Mouse (Mus musculus): ENCODE measurements at regions not wholly inside any gene's neighbourhood (a gene's known extent, or its start where the extent isn't known, plus 50 kb on each side); places are given as distances from the start of the nearest gene placed in this dataset.

DNA sequence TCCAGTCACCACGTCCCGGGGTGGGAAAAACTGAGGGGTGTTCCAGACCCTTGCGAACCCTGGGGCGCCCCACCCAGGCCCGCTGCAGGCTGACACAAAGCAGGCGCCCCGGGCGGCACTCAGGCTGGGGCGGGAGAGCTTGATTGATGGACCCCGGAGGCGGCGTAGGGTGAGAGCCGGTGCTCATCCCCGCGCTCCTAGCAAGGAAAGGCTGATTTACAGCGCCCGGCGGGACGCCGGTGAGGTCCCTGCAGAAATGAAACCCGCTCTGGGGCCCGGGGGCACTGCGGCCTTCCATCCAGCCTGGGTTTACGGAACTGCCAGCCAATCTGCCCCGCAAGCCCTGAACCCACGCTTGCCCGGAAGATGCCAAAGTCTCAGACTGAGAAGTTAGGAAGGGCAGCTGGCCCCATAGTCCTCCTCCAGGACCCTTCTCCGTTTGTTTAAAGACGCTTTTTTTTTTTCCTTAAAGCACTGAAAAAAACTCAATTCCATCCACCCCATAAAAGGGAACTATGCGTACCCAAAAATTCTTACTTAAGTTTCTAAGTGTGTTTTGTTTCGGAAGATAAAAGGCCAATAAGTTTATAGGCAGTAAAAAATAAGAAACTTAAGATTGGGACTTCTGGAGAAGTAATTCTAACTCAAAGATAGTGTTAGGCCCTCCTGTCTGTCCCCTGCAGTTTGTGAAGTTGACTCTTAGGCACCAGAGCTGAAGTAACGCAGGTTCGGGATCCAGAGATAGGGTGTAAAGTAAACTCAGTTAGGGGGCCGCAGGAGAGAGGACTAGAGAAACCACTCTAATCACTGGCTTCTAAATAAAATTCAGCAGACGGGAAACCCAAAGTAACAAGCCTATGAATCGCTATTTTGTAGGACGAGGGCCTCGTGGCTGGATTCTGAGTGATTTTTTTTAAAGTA, 263.4 kb upstream of the Nfe2l3 start:
- peak; percentile 75 for DNase-seq (ENCODE audit: low spot score)

DNA sequence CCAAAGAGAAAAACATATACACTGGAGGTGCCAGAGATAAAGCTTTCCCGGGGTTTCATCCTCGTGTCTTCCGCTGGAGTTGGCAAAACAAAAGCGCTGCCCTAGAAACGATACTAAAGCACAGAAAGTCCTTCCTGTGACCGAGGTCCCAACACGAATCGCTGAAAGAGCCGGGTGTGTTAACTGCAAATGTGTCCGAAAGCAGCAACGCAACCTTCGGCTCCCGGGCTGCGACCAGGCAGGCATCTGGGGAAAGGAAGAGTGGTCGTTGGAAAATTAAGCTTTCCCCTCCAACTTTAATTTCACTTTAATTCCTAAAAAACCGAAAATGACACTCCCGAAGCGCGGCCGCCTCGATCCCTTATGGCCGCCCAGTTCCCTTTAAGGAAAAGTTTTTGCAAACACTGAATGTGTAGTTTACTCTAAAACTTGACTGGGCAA, 262.5 kb upstream of the Nfe2l3 start:
- DNase-seq (ENCODE audit: low spot score), result peak; percentile 53

DNA sequence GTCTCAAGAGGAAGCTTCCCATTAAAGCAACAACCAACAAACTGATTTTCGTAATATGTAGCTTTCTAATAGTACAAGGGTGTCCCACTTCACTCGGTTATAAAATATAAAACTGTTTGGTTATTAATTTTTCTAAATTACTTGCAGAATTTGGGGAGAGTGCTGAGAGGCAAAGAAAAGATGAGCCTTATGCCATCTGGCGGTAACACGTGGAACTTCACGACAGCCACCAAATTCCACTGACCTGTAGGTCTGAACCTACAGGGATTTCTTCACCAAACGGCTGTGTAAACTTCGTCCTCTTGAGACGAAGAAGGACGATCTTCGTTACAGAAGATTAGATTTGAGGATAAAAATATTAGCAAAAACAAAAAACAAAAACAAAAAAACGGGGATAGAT, 262.1 kb upstream of the Nfe2l3 start:
- DNase-seq (ENCODE audit: low spot score), result peak; percentile 74

DNA sequence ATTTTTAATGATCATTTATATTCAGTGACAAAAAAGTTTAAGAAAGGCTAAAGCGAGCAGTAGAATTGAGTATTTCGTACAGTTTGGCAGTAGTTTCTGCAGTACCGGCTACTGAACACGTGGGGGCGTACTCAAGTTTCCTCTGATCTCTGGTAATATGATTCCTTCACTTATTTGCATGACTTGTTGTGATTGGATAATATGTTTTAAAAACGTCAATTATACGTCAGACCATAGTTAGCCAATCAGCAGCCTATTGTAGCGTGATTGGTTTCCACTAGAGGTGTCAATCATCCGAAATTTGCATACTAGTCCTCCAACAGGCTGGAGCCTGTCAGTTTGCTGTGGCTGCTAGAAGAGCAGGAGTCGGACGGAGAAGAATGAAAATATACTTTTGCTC, 261.6 kb upstream of the Nfe2l3 start:
- peak; percentile 77 for DNase-seq (ENCODE audit: low spot score)

DNA sequence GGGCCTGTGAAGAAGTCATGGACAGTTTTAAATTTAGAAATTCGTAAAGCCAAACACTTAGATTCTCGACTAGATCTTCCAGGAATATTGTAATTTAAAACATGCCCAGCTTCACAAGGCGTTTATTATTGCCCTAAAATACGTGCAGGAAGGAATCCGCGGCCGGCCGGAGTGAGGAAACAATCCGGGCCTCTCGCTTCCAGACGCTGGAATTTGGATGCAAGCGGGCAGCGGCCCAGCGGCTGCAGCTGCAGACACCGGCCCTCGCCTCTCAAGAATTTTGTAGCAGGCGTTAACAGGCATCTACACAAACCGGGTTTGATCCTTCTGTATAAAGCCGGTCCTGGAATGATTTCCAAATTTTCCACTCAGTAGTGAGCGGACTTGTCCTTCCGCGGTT, 260.7 kb upstream of the Nfe2l3 start:
- peak; percentile 59 for DNase-seq (ENCODE audit: low spot score)

DNA sequence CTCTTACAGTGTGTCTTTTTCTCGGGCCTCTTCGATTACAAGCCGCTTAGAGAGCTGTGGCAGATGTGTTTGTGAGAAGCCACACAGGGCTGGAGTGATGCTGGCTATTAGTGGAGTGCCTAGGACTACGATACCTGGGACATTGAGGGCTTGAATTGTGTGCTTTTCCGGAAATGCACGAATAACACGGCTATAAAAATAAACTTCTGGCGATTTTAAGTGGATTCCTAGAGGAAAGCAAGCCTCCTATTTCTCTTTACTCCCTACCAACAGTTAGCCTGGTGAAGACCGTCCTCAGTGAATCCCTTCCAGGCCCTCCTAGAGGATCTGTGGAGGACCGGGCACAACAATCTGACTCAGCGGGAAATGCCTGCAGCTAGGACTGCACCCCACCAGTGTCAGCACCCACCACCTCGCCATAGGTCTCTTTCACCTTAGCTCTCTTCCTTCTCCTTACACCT, 260.1 kb upstream of the Nfe2l3 start:
- no peak for DNase-seq (ENCODE audit: low spot score)

DNA sequence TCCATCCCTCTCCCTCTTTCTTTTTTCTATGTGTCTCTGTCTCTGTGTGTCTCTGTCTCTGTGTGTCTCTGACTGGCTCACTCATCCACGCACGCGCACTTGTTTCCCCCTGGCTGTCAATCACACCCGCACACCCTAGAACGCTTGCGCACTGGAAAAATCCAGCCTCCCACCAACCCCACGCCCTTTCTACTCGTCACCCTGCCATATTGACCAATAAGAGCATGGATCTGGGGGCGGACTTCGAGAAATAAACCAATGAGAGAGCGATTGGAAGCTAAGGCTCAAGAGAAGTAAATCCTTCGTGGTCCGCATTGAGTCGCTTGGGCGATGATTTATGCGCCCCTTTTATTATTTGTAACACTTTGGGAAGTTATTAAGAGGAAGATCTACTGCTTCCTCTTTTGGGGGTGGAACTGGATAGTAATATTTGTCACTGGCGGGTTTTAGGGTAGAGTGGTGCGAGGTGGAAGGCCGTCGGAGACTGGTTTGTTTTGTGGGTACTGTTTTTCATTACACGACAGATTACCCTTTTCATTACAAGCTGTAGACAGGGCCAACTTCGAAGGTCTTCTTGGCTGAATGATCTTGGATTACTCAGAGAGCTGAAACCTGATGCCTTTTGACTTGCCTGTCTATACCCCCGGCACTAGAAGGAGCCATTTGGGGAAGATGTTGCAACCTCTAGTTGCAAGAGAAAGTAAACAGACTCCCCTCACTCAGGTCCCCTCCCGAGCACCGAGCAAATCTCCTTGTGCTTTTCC, 259.4 kb upstream of the Nfe2l3 start:
- peak; percentile 94 for DNase-seq (ENCODE audit: low spot score)

DNA sequence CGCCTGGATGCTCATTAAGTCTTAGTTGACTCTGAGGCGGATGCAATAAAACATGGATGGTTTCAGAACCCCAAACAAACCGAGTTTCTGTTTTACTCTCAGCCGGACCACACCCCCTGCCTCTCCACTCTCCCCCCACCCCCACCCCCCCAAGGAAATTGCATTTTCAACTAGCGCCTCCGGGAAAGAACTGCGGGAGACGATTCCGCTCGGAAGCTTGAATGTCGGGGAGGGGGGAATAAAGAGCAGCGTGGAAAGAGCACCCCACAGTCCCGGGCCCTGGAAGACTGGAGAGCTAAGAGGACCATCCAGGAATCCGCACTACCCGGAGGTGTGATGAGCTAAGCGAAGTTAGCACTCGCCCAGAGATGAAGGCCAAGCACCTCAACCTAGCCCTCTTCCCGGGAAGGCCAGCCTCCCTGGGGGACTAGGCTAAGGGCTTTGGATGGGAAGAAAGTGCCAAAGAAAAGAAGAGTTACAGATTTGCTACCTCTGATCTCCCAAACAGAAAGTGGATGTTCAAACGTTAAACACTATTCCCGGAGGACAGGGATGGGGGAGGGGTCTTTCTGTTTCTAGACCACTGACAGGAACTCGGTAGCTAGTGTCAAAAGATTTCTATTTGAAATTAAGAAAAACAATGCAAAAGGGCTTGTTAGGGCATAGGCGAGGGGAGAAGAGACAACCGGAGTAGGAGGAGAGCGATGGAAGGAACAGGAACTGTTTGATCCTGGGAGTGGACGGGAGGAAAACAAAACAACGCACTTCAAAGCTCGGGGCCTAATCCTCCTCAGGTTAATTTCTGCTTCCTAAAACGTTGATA, 258.6 kb upstream of the Nfe2l3 start:
- DNase-seq (ENCODE audit: low spot score), result peak; percentile 40

DNA sequence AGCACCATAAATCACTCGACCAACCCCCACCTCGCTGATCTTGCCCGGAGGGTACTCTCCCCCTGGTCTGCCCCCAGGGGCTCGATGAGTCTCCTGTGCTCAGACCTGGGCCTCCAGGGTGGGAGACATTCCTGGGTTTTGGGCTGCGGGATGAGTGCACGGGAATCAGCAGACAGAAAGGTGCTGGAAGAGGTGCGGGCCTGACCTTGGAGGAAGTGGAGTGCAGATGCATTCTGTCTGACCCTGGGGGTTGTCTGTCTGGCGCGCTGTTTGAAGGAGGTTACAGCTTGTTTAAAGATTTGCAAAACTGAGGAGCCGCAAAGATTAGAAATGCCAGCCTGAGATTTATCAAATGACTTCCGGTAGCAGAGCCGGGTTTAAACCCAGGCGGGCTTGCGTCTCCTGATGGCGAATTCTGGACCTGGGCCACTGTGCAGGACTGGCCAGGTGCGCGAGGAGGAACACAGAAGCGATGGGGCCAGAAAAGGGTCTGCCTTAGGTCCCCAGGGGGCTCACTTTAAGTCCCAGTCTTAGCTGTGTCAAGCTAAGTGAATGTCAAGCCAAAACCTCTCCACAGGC, 257.9 kb upstream of the Nfe2l3 start:
- DNase-seq (ENCODE audit: low spot score), result peak; percentile 47

DNA sequence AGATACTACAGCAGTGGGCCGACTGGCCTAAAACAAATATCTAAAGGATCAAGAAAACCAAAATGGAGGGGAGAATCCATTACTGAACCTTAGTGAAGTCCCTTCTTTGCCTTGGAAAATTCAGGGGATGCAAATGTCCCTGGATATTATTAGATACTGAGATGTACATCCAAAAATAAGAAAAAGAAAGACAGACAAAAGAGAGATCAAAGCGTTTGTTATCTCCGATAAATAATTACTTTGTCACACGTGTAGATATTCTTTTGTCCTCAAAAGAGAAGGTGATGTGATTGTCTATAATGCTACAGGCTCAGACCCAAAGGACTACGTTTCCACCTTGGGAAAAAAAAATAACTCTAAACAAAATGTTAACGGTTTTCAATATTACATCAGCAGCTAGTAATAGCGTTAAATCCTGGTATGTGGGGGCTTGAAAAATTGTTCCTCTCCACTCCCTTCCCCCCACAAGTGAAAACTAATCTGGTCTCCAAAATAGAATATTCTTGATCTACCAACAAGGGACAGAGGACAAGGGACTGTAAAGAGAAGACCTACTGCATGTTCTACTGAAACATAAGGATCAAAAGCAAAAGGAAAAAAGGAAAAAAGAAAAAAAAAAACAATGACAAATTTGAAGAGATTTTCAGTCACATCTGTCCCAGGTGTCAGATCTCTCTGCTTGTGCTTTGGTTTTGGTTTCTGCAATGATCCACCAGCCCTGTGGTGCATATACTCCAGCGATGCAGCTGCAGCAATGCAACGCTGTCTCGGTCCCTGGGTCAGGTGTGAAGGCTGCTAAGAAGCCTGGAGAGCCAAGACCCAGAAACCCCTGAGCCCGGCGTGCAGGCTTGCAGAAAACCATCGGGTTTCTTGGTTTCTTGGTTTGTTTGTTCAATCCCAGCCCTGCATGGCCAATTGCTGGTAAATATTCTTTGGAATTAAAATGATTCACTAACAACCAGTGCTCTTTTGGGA, 256.6 kb upstream of the Nfe2l3 start:
- DNase-seq (ENCODE audit: low spot score), result no peak

DNA sequence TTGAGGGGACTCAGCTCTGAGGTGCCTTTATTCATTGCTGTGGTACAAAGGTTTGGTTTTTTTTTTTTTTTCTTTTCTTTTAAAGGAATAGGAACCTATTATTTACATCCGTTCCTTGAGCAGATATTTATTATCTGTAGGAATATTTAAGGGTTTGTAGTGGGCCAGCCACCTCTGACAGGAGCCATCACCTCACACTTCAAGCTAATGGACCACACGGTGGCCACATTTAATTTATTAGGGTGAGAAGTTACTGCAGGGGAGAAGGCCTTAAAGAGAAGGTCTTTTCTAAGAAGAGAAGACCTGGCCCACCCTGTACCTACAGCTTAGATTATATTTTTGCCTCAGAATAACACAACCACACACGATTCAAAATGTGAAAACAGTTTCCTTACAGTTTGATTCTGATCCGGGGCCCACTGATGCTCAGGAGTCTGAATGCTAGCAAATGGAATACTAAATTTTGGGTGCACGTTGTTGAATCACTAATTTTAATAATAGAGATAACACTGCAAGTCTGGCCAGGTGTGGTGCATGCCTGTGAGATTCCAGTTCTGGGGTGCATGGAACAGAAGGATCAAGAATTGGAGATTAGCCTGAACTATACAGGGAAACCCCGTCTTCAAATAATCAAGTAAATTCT, 255.6 kb upstream of the Nfe2l3 start:
- no peak for DNase-seq (ENCODE audit: low spot score)

DNA sequence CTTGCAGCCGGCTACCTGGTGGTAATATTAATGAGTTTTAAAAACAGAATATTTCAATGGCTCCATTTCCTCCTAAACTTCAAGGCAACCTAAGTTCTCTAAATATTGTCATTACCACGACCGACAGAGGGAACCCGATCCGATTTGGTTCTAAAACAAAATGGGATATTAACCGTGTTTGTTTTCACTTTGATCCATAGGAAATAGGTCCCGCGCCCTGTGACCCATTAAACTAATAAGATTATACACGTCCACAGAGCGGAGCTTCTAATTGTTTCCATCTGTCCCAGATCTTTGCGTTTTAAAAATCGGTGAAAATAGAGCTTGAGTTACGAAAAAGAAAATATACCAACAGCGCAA, 254.8 kb upstream of the Nfe2l3 start:
- DNase-seq (ENCODE audit: low spot score), result no peak

DNA sequence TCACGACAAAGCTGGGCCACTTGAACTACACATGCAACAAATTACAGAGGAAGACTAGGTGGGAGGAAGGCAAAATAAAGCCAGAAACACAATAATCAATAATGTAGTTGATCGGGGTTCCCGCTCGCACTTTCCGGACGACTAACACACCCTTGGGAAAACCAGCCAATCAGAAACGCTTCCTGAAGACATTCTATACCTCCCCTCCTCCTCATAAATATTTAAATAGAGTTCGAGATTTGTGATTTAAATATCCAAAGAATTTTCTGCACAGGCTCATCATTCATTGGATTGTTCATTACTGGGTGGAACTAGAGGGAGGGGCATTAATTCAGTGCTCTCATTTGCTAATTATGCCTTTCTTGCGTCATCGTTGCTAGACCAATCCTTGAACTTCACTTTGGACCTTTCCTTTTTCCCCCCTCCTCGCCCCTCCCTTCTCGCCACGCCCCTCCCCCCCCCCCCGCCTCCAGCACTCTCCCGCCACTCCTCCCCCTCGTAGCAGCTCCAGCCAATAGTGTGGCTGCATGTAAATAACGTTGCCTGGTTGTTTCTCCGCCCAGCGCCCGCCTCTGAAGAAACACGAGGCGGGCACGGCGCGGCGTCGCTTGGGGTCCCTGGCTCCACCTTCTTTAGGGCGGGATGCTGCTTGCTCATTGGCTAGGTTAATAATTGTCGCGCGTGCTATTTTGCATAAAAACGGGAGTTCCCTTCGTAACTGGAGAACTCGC, 254.2 kb upstream of the Nfe2l3 start:
- peak; percentile 99 for DNase-seq (ENCODE audit: low spot score)

DNA sequence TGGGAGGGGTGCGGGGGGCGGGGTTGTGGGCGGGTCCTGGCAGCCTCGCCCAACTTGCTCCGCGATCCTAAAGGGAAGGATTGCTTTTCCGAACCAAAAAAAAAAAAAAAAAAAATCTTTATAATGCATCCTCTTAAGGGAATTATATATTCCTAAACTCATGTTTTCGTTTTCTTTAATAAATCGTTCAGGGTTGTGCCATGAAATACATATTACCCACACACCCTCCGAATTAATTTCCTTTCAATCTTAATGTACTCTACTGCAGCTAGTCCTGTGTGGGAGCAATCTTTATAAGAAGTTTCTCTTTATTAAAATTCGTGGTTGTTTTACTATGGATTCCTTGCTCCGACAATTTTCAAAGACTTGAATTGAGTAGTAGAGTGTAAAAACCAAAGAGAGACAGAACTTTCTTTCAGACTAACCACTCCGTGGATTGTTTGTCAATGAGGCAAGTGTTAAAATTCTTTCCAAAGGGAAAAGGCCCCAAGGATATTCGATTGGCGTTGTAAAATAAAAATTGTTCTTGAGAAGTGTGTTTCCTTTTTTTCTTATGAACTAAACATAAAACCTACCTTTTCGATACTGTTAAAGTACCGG, 253.6 kb upstream of the Nfe2l3 start:
- DNase-seq (ENCODE audit: low spot score), result no peak

DNA sequence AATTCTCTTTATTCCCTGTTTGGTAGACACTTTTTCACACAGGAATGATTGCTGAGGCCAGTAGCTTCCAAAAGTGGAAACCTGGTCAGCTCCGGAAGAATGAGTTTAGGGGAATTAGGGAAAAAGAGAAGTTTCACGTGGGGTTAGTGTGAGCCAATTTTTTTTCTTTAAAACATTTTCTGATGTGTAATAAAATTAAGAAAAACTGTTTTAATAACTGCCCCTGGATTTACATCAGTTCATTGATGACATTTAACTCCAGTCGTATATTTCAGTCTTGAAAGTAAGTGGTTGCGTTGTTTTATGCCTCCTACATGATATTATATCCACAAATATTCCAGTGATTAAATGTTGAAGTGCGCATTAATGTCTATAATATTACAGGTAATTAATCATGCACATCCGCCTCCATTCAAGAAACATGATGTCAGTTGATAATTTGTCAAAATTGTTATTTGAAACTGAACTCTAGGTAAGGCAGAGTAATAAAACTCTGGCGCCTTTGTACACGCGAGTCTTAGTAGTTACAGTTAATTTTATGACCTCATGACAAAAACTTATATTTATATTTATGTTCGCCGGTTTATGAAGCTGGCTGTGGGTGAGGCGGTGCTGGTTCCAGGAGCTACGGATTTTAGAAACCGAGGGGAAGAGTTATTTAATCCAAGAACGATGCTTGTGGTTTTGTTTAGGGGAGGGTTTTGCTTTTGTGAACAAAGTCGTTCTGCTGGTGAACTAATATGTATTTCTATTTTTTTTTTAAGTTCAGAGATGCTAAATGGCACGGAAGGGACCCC, 252.5 kb upstream of the Nfe2l3 start:
- no peak for DNase-seq (ENCODE audit: low spot score)

DNA sequence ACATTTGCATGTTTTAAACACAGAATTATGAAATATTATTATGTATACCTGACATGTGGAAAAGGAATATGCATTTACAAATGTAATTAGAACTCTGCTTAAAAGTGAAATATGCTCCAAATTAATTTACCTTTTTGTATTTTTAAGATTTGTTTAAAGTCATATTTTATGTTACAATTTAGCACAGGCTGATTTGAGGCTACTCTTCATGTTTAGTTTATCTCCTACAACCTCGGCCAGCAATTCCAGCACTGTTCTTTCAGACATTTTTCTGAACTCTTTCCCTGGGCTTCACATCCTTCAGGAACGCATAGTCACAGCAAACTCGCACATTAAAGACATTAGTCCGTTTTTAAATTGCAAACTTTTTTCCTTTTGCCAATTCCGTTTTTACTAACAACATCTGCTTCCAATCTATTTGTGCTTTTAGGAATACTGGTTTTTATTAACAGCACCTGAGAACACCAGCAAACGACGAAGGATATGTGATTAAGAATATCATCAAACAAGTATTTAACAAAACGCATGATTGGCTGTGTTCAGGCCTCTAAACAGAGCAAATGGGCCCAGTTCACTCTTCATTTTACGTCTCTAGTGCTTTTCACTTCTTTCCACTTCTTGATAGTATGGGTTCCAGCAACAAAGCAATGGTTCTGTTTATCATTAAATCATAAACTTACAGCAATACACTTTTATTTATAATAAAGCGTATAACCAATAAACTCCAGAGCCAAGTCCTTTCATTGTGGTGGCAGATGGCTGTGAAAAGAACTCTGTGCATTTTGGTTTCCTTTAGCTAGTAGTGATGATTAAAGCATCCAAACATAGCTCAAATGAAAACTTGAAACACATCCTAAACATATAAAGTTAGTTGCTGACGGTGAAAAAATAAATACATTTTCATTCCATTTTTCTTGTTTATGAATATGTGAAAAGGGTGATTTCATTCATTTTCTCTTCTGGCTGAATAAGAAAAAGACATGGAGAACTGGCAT, 251.3 kb upstream of the Nfe2l3 start:
- DNase-seq (ENCODE audit: low spot score), result no peak

DNA sequence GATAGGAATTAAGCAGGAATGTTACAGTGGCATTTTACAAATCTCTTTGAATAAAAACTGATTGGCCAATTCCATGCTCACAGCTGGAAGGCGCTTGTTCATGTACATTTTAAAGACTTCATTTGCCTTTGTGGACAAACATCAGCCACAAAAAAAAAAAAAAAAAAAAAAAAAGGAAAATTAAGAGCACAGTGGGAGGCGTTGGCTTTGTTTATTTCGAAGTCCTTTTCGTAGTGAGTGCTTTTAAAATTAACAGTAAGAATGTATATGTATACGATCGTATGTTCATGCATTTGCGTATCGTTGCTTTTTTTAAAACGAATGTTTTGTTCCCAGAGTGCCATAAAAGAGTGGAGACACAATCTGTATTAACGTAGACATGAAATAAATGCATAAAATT, 250.6 kb upstream of the Nfe2l3 start:
- no peak for DNase-seq (ENCODE audit: low spot score)

Measured in yolk sac, embryonic 10.5 days (tissue).